Mouse (Mus musculus) heart, postnatal 4 days (tissue): ENCODE results near the gene Ift46. TPM values are rescaled to one million over a fixed set of nuclear protein-coding genes. Genes with fewer than 3 reads are reported as not detected.
A peak's percentile ranks its signal among the peaks of the same experiment; 100 is the strongest.

Experiments used
- DNase-seq: peaks from one replicate; pipeline ENCODE4 v3.0.0; 2021
- total RNA-seq, 2 experiments: library from RNA; stranded (reverse); gene quantifications; 2 replicates each; pipeline ENCODE4 v1.2.3; 2021

Ift46 gene
- total RNA-seq = 10 to 100 TPM; 58.4 to 58.7 TPM

GRCm38 (mm10) chr9:44767101-44768028, at the start of gene Ift46, which contains the start of gene Arcn1:
TSS of gene Ift46 (plus strand) at chr9:44767908.
TSS of gene Arcn1 (minus strand) at chr9:44767845.
- peak; percentile 86 for DNase-seq

GRCm38 (mm10) chr9:44718937-44719631, 48.6 kb upstream of the Ift46 start:
- no peak for DNase-seq

GRCm38 (mm10) chr9:44719632-44720357, 47.9 kb upstream of the Ift46 start:
- DNase-seq = no peak

DNA sequence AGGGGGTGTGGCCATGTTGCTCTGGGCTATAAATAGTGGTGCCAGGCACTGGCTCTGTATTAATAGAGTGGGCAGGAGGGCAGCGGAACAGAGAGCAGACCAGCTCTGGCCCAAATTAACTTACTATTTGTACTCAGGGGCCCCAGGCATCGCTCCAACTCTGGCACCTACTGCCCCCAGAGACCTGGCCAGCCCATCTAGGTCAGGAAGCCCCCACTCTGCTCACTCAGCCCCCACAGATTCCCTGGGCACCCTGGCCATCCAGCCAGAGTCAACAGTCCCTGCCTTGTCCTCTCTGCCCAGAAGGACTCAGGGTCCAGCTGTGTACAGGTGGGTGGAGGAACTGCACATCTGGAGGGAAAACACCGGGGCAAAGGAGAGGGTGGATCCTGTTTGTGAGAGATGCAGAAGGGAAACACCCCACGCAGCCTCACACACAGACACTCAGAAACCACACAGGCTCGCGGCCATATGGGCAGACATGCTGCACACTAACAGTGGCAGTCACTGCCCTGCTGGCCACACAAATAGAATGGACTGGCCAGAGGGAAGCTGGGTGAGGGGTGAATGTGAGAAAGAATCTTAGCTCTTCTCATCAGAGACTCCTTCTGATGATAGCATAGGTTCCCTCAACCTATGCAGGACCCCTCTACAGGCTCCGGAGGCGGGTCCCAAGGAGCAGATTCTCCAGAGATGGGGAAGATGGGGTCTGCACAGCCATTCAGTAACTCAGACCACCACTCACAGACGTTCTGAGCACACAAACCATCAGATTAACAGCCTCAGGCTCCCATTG, 47.2 kb upstream of the Ift46 start:
- peak; percentile 61 for DNase-seq

- DNase-seq = peak; percentile 94
Measured at GRCm38 (mm10) chr9:44721154-44721876, 46.4 kb upstream of the Ift46 start.

- peak; percentile 49 for DNase-seq
Measured at GRCm38 (mm10) chr9:44721877-44722186, 45.9 kb upstream of the Ift46 start.

DNA sequence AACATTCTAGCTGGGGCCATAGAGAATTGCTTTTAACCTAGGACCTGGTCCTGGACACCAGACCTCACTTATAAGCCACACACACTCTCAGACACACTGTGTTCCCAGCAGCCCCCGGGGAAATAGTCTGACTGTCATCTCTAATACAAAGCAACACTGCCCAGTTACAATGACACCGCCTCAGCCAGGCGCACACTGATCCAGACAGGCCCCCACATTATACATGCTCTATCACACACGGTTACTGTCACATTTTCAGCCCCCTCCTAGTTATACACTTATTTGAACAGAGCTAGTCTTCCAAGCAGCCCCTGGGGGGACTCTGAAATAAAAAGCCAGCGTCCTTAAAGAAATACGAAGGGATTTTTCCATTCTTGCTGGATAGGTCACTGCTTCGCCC, 45.1 kb upstream of the Ift46 start:
- DNase-seq = no peak

DNA sequence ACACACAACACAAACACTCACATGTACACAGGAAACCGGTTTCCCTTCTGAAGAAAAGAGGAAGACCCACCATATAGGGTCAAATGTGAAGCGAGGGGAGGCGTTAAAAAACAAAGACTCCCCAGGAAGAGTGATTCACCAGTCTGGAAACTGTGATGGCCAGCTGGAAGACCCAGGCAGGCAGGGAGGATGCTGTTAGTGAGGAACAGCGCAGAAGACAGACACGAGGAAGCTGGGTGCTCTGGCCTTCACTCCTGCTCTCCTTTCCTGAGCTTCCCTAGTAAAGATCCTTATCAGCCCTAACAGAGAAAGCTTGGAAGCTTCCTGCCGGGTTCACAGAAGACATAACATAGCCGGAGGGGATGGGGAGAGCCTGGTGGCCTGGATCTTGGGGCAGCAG, 44.7 kb upstream of the Ift46 start:
- peak; percentile 45 for DNase-seq

DNA sequence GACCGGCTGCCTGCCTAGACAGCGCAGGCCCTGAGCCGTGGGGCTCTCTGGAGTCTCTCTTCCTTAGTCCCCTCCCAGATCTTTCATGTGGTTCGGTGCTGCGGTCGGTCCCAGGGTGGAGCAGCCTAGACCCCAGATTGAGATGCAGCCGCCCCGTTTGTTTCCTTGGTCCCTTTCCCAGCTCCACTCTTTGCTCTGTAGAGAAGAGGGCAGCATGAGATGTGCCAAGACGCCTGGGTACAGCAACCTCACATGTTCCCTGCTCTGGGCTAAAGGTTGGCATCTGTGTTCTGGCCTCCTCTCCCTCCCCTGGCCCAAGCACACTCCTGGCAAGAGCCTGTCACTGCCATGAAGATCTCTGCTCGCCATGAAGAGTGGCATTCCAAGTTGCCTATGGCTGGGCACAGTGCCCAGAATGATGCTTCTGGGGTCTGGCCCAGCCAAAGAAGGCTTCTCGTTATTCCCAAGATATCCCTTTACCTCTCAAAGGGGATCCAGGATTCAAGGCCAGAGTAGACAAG, 44.1 kb upstream of the Ift46 start:
- DNase-seq = no peak

- peak; percentile 61 for DNase-seq
Measured at GRCm38 (mm10) chr9:44724223-44724622, 43.5 kb upstream of the Ift46 start.

- no peak for DNase-seq
Measured at GRCm38 (mm10) chr9:44724665-44725064, 43.0 kb upstream of the Ift46 start.

DNA sequence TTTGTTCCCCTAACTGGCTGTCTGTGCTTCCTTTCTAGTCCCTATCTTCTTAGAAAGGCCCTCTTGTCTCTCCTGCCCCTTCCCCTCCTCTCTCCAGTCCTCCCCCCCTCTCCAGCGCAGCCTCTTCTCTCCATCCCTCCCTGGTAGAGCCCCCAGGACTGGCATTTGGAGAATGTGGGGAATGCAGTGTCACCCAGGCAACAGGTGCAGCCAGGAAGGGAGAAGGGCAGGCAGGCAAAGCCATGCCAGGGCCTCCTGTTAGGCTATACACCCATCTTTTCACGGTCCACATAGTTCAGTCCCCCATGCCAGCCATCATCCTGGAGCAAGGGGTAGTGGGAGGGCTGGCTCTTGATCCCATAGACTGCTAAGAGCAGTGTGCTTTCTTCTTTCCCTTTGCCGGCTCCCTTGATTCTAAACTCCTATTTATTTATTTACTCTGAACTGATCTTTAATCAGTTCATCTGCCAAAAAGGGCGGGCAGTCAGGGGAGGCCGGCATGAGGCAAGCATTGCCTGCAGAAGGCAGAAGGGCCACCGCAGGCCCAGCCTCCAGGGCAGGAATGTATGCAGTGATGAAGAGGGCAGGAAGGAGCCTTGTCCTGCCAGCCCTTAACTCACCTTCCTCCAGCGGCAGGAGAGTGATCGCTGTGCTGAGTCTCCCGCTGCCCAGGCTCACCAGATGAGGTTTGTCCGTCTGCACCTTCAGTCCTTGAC, 41.1 kb upstream of the Ift46 start:
- DNase-seq = no peak

GRCm38 (mm10) chr9:44727441-44727840, 40.3 kb upstream of the Ift46 start:
- no peak for DNase-seq

DNA sequence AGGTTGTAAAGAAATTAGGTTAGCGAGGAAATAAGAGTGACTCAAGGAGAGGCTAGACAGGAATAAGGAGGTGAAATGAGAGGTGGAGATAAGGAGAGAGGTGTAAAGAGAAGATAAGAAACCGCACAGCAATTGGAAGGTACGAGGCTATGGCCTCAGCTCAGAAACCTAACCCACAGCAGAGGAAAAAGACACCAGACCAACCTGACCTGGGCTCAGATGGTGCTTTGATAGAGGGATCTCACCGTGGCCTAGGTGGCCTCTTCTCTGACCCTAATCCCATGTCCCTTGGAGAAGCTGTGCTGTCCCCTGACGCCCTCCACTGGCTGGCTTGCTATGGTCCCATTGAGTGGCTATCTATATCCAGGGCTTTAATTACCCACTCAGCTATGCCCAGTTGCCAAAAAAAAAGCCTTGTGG, 35.6 kb upstream of the Ift46 start:
- DNase-seq = no peak

- peak; percentile 53 for DNase-seq
Measured at GRCm38 (mm10) chr9:44732921-44733530, 34.7 kb upstream of the Ift46 start.

DNA sequence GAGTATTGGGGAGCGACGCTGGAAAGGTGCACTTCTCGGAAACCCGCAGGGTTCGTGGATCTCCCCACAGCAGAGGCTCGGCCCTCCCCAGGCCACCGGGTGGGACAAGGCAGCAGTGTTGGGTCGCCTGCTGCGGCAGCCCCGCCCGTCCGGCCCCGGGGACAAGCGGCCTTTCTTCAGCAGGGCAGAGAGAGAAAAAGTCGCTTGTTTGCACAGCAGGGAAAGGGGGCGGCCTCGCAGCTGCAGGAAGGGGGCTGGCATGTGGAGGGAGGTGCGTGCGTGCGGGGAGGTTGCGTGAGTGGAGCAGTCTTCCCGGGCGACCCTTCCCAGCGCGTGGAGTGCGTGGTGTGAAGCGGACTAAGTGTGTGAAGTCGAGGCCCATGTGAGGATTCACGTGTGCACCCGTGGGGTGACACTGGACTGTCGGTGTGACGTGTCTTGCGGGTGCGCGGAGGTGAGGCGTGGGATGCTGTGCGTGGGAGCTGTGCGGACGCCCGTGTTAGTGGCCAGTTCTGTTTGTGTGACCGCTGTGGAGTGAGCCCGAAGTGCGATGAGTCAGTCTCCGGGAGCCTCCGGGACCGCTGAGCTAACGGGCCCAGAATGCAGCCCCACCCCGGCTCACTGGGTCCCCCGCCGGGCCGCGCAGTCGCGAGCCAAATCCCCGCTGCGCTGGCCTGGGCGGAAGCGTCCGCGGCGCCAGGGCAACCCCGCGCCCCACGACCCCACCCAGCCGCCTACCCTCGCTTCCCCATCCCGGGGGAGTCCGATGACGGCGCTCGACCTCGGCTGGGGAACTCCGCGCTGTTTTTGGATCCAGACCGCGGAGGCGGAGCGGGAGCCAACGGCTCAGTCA, 33.8 kb upstream of the Ift46 start:
- peak; percentile 78 for DNase-seq

DNA sequence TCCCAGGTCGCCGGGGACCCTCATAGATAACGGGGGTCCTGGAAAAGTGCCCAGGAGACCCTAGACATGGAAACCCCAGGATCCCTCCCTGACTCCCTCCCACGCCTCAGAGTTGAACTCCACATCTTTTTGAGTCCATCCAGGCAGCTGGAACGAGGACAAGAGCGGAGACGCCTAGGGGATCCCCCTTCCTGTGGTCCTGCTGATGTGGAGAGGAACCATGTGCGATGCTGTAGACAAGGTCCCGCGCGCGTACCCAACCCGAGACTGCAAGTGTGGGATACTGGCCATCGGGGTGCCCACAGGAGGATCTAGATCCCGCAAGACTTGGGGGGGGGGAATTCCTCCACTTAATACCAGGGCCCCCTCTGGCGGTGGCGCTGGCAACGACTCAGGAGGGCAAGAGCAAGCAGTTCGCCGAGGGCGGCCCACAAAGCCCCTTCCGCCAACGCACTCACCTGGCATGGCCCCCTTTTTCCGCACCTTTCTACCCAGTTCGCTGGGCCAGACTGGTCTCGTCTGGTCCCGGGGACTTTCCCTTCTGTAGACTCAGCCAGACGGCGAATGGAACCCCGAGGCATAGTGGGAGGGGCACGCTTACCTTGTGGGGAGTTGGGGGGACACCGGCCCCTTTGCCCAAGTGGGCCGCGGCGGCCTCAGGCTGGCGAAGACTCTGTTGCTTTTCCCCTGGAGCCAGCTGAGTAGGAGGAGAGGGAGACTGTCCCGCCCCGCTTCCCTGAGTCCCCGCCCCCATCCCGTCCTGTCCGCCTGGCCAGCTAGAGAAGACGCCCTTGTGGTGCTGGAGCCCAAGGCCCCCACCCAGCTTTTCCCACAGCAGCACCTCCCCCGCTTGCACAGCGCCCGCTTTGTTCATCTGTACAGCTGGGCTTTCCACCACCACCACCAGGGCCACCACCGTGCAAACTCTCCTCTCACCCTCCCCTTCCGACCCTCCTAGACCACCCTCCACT, 32.9 kb upstream of the Ift46 start, which contains the start of gene Phldb1:
TSS of gene Phldb1 (minus strand) at position 675 of the 971 bp plus-strand sequence.
- DNase-seq = peak; percentile 83

DNA sequence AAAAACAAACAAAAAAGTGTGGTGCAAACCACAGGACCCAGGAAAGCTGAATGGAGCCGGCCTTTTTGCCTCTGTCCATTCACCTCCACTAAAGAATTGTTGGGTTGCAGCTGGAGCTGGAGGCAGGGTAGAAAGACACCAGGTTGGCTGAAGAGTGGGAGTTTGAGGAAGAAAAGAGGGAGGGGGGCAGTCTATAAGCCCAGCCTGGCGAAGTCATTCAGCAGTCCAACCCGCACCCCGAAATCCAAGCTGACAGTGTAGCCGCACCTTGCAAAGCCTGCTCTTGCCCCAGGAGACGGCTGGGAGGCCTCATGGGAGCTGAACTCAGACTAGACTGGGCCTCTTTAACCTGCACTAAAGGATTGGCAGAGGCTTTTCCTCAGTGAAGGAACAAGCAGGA, 31.8 kb upstream of the Ift46 start:
- DNase-seq = no peak
